Mouse (Mus musculus) bone marrow, adult 2 months (tissue): ENCODE results near the gene Gpr45.

Experiments used
- CTCF ChIP-seq: fragments of 200-500 bp; IDR thresholded peaks from 2 replicates; pipeline ENCODE4 v1.5.1; 2011; ENCODE audit warnings: low read length, control low read depth; ENCODE audit not compliant: control insufficient read depth, insufficient read depth
- POLR2A ChIP-seq: fragments of 200-500 bp; IDR thresholded peaks from 2 replicates; pipeline ENCODE4 v1.6.1; 2011; ENCODE audit warnings: low read depth, mild to moderate bottlenecking, control low read depth, low read length, borderline replicate concordance; ENCODE audit not compliant: control insufficient read depth

- TF ChIP-seq CTCF (no peak), POLR2A (no peak)
These were observed 99.2 kb downstream of the Gpr45 start for GRCm38 (mm10) chr1:43051903-43052302.
